Mouse (Mus musculus): Measurements from ENCODE around the gene Ofcc1.

- TF ChIP-seq CTCF (IDR thresholded peaks at IDR 0.05), result no peak
- no peak for TF ChIP-seq EP300 (IDR thresholded peaks at IDR 0.05)
Observed at GRCm38 (mm10) chr13:40320814-40321525, 40.3 kb downstream of the Ofcc1 start.
